ENCODE assay signal across 8 mouse cellular contexts in genomic region chr7:19006476-19006875, GRCm38 (mm10). TPM values are rescaled to one million over a fixed set of nuclear protein-coding genes. Genes with fewer than 3 reads are reported as not detected.
DNase-seq lines count a peak whose midpoint lies in the region; ATAC-seq and TF ChIP-seq lines count a peak whose summit lies in the region.

No protein-coding gene starts in this region.

- H3K4me3 ChIP-seq in G1E (ENCODE audit: low read depth, low read length): peak overlapping the region; percentile 90; the same call in 1 of the 2 replicates
- peak overlapping the region; percentile 98 for H3K4me3 ChIP-seq in forebrain, embryonic 12.5 days (replicated peaks)
- no peak overlapping the region for H3K4me3 ChIP-seq in lung, postnatal 0 days (ENCODE audit: low read depth, low read length)

- 0 out of 2 replicates have a peak overlapping the region, but pooled peaks have one; percentile 19 for H3K27ac ChIP-seq in forebrain, embryonic 12.5 days
- H3K27ac ChIP-seq in lung, postnatal 0 days (ENCODE audit: low read length): no peak overlapping the region

- TF ChIP-seq EP300 in lung, postnatal 0 days (IDR thresholded peaks at IDR 0.05): no peak

- TF ChIP-seq CTCF in G1E (IDR thresholded peaks at IDR 0.05; ENCODE audit: low read depth, low read length): peak; percentile 96
- peak; percentile 100 for TF ChIP-seq CTCF in lung, postnatal 0 days (IDR thresholded peaks at IDR 0.05)

- no peak for DNase-seq in G1E (ENCODE audit: low spot score)
- DNase-seq in c-Kit-negative CD71-positive TER-119-positive erythroid progenitor cells, embryonic 14.5 days (ENCODE audit: low read depth, low spot score): peak; percentile 57
- DNase-seq in heart, postnatal 4 days: peak; percentile 92
- DNase-seq in layer of hippocampus, adult 8-10 months (ENCODE audit: low spot score in 2 of 2): peak; percentile 76 to 88
- DNase-seq in lung, postnatal 0 days (ENCODE audit: low spot score): peak; percentile 93
- peak; percentile 93 for DNase-seq in retina, postnatal 1 day
- DNase-seq in urinary bladder, postnatal 36 days (ENCODE audit: low spot score in 2 of 2): peak; percentile 79 to 83

- peaks cover 45% of the 10 kb centered on the region for H3K36me3 ChIP-seq in G1E (replicated peaks)
- peaks cover 31% of the 10 kb centered on the region for H3K36me3 ChIP-seq in forebrain, embryonic 12.5 days (replicated peaks)
- no peaks in the 10 kb centered on the region for H3K36me3 ChIP-seq in lung, postnatal 0 days (ENCODE audit: insufficient read depth, low read length)

- peak overlapping the region; percentile 99 for H3K4me2 ChIP-seq in forebrain, embryonic 12.5 days
- H3K4me2 ChIP-seq in lung, postnatal 0 days (replicated peaks; ENCODE audit: low read depth, low read length): no peak overlapping the region

- ATAC-seq in G1E (ENCODE audit: extremely low read depth, insufficient number of reproducible peaks, low FRiP score, poor library complexity, severe bottlenecking): peak; percentile 43; the same call in 1 of the 2 replicates
- no peak for ATAC-seq in forebrain, embryonic 12.5 days (ENCODE audit: low FRiP score)
- ATAC-seq in lung, postnatal 0 days: peak; percentile 23

- no peaks in the 10 kb centered on the region for H3K9me3 ChIP-seq in G1E (replicated peaks)
- H3K9me3 ChIP-seq in forebrain, embryonic 12.5 days: no peaks in the 10 kb centered on the region
- H3K9me3 ChIP-seq in lung, postnatal 0 days (ENCODE audit: low read length): no peaks in the 10 kb centered on the region

- 5% methylated on average over 12 of the region's 12 CpGs for WGBS in forebrain, embryonic 12.5 days
- 5% methylated on average over 12 of the region's 12 CpGs for WGBS in lung, postnatal 0 days

- H3K27me3 ChIP-seq in G1E (ENCODE audit: insufficient read depth, low read length): no peaks in the 10 kb centered on the region
- no peaks in the 10 kb centered on the region for H3K27me3 ChIP-seq in forebrain, embryonic 12.5 days
- no peaks in the 10 kb centered on the region for H3K27me3 ChIP-seq in lung, postnatal 0 days (replicated peaks; ENCODE audit: insufficient read depth, low read length)

- peaks cover 67% of the 10 kb centered on the region for H3K4me1 ChIP-seq in G1E (ENCODE audit: insufficient read depth, low read depth, low read length)
- H3K4me1 ChIP-seq in forebrain, embryonic 12.5 days: peaks cover 47% of the 10 kb centered on the region
- H3K4me1 ChIP-seq in lung, postnatal 0 days (ENCODE audit: insufficient read depth, low read depth, low read length): peaks cover 34% of the 10 kb centered on the region

- H3K9ac ChIP-seq in forebrain, embryonic 12.5 days: peak overlapping the region; percentile 44; the same call in 1 of the 2 replicates
- no peak overlapping the region for H3K9ac ChIP-seq in lung, postnatal 0 days (replicated peaks; ENCODE audit: low read depth)

RNA-seq across cellular contexts. Expression of gene Irf2bp1, which starts 2.6 kb away (rescaled TPM):
- total RNA-seq in G1E (2014; fragmentation: Nextera tagmentation): 34.1 and 34.9 TPM in 2 replicates
- 13.4 TPM in 2 replicates for total RNA-seq in G1E (2017)
- 105 and 139 TPM in 2 replicates for polyA plus RNA-seq in G1E (2012)
- polyA plus RNA-seq in forebrain, embryonic 12.5 days (2016; fragmentation: Nextera tagmentation; extraction: Ambion mirVana): 36.2 and 39.8 TPM in 2 replicates
- total RNA-seq in heart, postnatal 4 days (2021): 10 to 100 TPM; 27.3 to 32.3 TPM
- total RNA-seq in layer of hippocampus, adult 8-10 months (2022): 10 to 100 TPM; 47.6 to 49.2 (median 47.9) TPM
- 11.7 and 12.2 TPM in 2 replicates for polyA plus RNA-seq in lung, postnatal 0 days (2015; fragmentation: Nextera tagmentation; extraction: Ambion mirVana)

RNA-seq across cellular contexts. Expression of gene Mypop, which starts 15.4 kb away (rescaled TPM):
- total RNA-seq in G1E (2014; fragmentation: Nextera tagmentation): 2.4 and 3.9 TPM in 2 replicates
- total RNA-seq in G1E (2017): 2.0 and 4.1 TPM in 2 replicates
- 15.8 and 20.5 TPM in 2 replicates for polyA plus RNA-seq in G1E (2012)
- 3.3 and 4.6 TPM in 2 replicates for polyA plus RNA-seq in forebrain, embryonic 12.5 days (2016; fragmentation: Nextera tagmentation; extraction: Ambion mirVana)
- total RNA-seq in heart, postnatal 4 days (2021): 1 to 10 TPM; 1.4 to 1.5 TPM
- 10 to 100 TPM; 42.4 to 49.6 (median 45.8) TPM for total RNA-seq in layer of hippocampus, adult 8-10 months (2022)
- 2.3 and 2.6 TPM in 2 replicates for polyA plus RNA-seq in lung, postnatal 0 days (2015; fragmentation: Nextera tagmentation; extraction: Ambion mirVana)

RNA-seq across cellular contexts. Expression of gene Foxa3, which starts 16.9 kb away (rescaled TPM):
- total RNA-seq in G1E (2014; fragmentation: Nextera tagmentation) (not detected in 2 replicates), G1E (2017) (not detected in 2 replicates)
- polyA plus RNA-seq in G1E (2012): 0.03 TPM in 1 of 2 replicates, not detected in the other
- polyA plus RNA-seq in forebrain, embryonic 12.5 days (2016; fragmentation: Nextera tagmentation; extraction: Ambion mirVana): 0.09 TPM in 1 of 2 replicates, not detected in the other
- total RNA-seq in heart, postnatal 4 days (2021): not detected
- not detected for total RNA-seq in layer of hippocampus, adult 8-10 months (2022)
- 0.49 and 0.70 TPM in 2 replicates for polyA plus RNA-seq in lung, postnatal 0 days (2015; fragmentation: Nextera tagmentation; extraction: Ambion mirVana)

RNA-seq across cellular contexts. Expression of gene Sympk, which starts 17.7 kb away (rescaled TPM):
- total RNA-seq in G1E (2014; fragmentation: Nextera tagmentation): 119 and 149 TPM in 2 replicates
- total RNA-seq in G1E (2017): 47.6 and 48.1 TPM in 2 replicates
- 257 and 260 TPM in 2 replicates for polyA plus RNA-seq in G1E (2012)
- 50.6 and 53.2 TPM in 2 replicates for polyA plus RNA-seq in forebrain, embryonic 12.5 days (2016; fragmentation: Nextera tagmentation; extraction: Ambion mirVana)
- 10 to 100 TPM; 57.3 to 62.5 TPM for total RNA-seq in heart, postnatal 4 days (2021)
- 100 to 1,000 TPM; 100 to 113 (median 109) TPM for total RNA-seq in layer of hippocampus, adult 8-10 months (2022)
- 10.4 and 11.8 TPM in 2 replicates for polyA plus RNA-seq in lung, postnatal 0 days (2015; fragmentation: Nextera tagmentation; extraction: Ambion mirVana)

RNA-seq across cellular contexts. Expression of gene Nanos2, which starts 19.3 kb away (rescaled TPM):
- total RNA-seq in G1E (2014; fragmentation: Nextera tagmentation) (not detected in 2 replicates), G1E (2017) (0.12 and 0.16 TPM in 2 replicates)
- polyA plus RNA-seq in G1E (2012): not detected in 2 replicates
- polyA plus RNA-seq in forebrain, embryonic 12.5 days (2016; fragmentation: Nextera tagmentation; extraction: Ambion mirVana): 0.24 and 0.28 TPM in 2 replicates
- under 1 TPM in 1 of 2 experiments, not detected in 1; 0.23 TPM for total RNA-seq in heart, postnatal 4 days (2021)
- total RNA-seq in layer of hippocampus, adult 8-10 months (2022): 1 to 10 TPM in 1 of 4 experiments, under 1 TPM in 2, not detected in 1; 0.60 to 1.5 (median 0.91) TPM
- not detected in 2 replicates for polyA plus RNA-seq in lung, postnatal 0 days (2015; fragmentation: Nextera tagmentation; extraction: Ambion mirVana)

Comparison
In these comparisons a context has a peak if more than half of its experiments do, and no peak if none do; other contexts are left out.
1. RNA of gene Mypop, which starts 15.4 kb away (total RNA-seq): 42.4 to 49.6 TPM in layer of hippocampus, adult 8-10 months; 2.0 to 4.1 TPM in G1E and 1.4 to 1.5 TPM in heart, postnatal 4 days; every median in the first group is over 4 times any median in the second.